8 mouse cellular contexts compared by ENCODE assay signal in genomic region chr17:25256140-25256754, GRCm38 (mm10). TPM values are rescaled to one million over a fixed set of nuclear protein-coding genes. Genes with fewer than 3 reads are reported as not detected.
DNase-seq lines count a peak whose midpoint lies in the region; ATAC-seq and TF ChIP-seq lines count a peak whose summit lies in the region.

TSS of gene Baiap3 (minus strand) at chr17:25256364.

- peak within 1 kb of the TSS; percentile 70 for H3K4me2 ChIP-seq in heart, embryonic 12.5 days
- H3K4me2 ChIP-seq in forebrain, embryonic 12.5 days, result peak within 1 kb of the TSS; percentile 61
- peak within 1 kb of the TSS; percentile 67 for H3K4me2 ChIP-seq in limb, embryonic 11.5 days (ENCODE audit: low read depth, severe bottlenecking)

- TF ChIP-seq POLR2A in ES-Bruce4 (IDR thresholded peaks at IDR 0.05; ENCODE audit: insufficient read depth, low read length), result no peak

- peaks cover 12% of the 10 kb centered on the region for H3K4me1 ChIP-seq in heart, embryonic 12.5 days (replicated peaks)
- H3K4me1 ChIP-seq in ES-Bruce4 (ENCODE audit: control insufficient read depth, insufficient read depth, low read length), result no peaks in the 10 kb centered on the region
- H3K4me1 ChIP-seq in forebrain, embryonic 12.5 days, result peaks cover 52% of the 10 kb centered on the region
- peaks cover 18% of the 10 kb centered on the region for H3K4me1 ChIP-seq in limb, embryonic 11.5 days (ENCODE audit: control insufficient read depth, insufficient read depth, low read length)

- TF ChIP-seq EP300 in ES-Bruce4 (IDR thresholded peaks at IDR 0.05; ENCODE audit: insufficient read depth, low read depth, low read length), result no peak

- TF ChIP-seq CTCF in ES-Bruce4 (IDR thresholded peaks at IDR 0.05; ENCODE audit: low read depth, low read length), result no peak

- no peak for DNase-seq in heart, postnatal 10 days
- DNase-seq in limb, embryonic 11.5 days (ENCODE audit: low spot score), result peak; percentile 68
- peak; percentile 54 for DNase-seq in neural tube, embryonic 10.5 days (ENCODE audit: extremely low spot score, low spot score)
- no peak for DNase-seq in gastrocnemius, adult 18-20 months (ENCODE audit: low spot score)
- DNase-seq in gastrocnemius, postnatal 4 days (ENCODE audit: low spot score in 2 of 2), result no peak

- H3K9ac ChIP-seq in heart, embryonic 12.5 days, result peak within 1 kb of the TSS; percentile 49
- peak within 1 kb of the TSS; percentile 31; the same call in 1 of the 2 replicates for H3K9ac ChIP-seq in ES-Bruce4 (ENCODE audit: low read depth, poor library complexity, severe bottlenecking)
- peak within 1 kb of the TSS; percentile 29 for H3K9ac ChIP-seq in forebrain, embryonic 12.5 days
- peak within 1 kb of the TSS; percentile 41 for H3K9ac ChIP-seq in limb, embryonic 11.5 days (ENCODE audit: low read length)

- peaks cover 23% of the 10 kb centered on the region for H3K36me3 ChIP-seq in heart, embryonic 12.5 days
- no peaks in the 10 kb centered on the region for H3K36me3 ChIP-seq in ES-Bruce4 (ENCODE audit: control insufficient read depth, insufficient read depth, low read length, poor library complexity, severe bottlenecking)
- H3K36me3 ChIP-seq in forebrain, embryonic 12.5 days (replicated peaks), result peaks cover 23% of the 10 kb centered on the region
- H3K36me3 ChIP-seq in limb, embryonic 11.5 days (ENCODE audit: control insufficient read depth, insufficient read depth, low read length), result no peaks in the 10 kb centered on the region

- intact Hi-C loops in heart, postnatal 10 days (cut with DNase I), result no loop called here

- peak within 1 kb of the TSS; percentile 41 for H3K4me3 ChIP-seq in heart, embryonic 12.5 days
- H3K4me3 ChIP-seq in ES-Bruce4 (ENCODE audit: low read depth, low read length), result peak within 1 kb of the TSS; percentile 54
- peak within 1 kb of the TSS; percentile 35 for H3K4me3 ChIP-seq in forebrain, embryonic 12.5 days (replicated peaks)
- peak within 1 kb of the TSS; percentile 31 for H3K4me3 ChIP-seq in limb, embryonic 11.5 days (ENCODE audit: low read depth, low read length)

- 3% methylated on average over 28 of the region's 35 CpGs for WGBS in heart, embryonic 12.5 days
- WGBS in forebrain, embryonic 12.5 days, result 3% methylated on average over 34 of the region's 35 CpGs
- 5% methylated on average over 35 of the region's 35 CpGs for WGBS in limb, embryonic 11.5 days

- H3K27ac ChIP-seq in heart, embryonic 12.5 days (ENCODE audit: poor library complexity, severe bottlenecking), result no peak within 1 kb of the TSS
- no peak within 1 kb of the TSS for H3K27ac ChIP-seq in ES-Bruce4 (ENCODE audit: insufficient read depth, low read length)
- H3K27ac ChIP-seq in forebrain, embryonic 12.5 days, result no peak within 1 kb of the TSS
- no peak within 1 kb of the TSS for H3K27ac ChIP-seq in limb, embryonic 11.5 days (replicated peaks; ENCODE audit: low read depth, low read length)

- peak; percentile 52; the same call in 1 of the 2 replicates for ATAC-seq in heart, embryonic 12.5 days (ENCODE audit: insufficient number of reproducible peaks, low FRiP score)
- peak; percentile 53 for ATAC-seq in forebrain, embryonic 12.5 days (ENCODE audit: low FRiP score)
- peak; percentile 49; the same call in 1 of the 2 replicates for ATAC-seq in limb, embryonic 11.5 days (ENCODE audit: insufficient number of reproducible peaks, low FRiP score, low TSS enrichment, low read depth)

- H3K27me3 ChIP-seq in heart, embryonic 12.5 days (replicated peaks), result peaks cover 61% of the 10 kb centered on the region
- no peaks in the 10 kb centered on the region for H3K27me3 ChIP-seq in ES-Bruce4 (ENCODE audit: control insufficient read depth, insufficient read depth, low read length, poor library complexity, severe bottlenecking)
- H3K27me3 ChIP-seq in forebrain, embryonic 12.5 days, result peaks cover 44% of the 10 kb centered on the region
- peaks cover 30% of the 10 kb centered on the region for H3K27me3 ChIP-seq in limb, embryonic 11.5 days (ENCODE audit: control insufficient read depth, insufficient read depth, low read length)

- no peaks in the 10 kb centered on the region for H3K9me3 ChIP-seq in heart, embryonic 12.5 days (replicated peaks)
- H3K9me3 ChIP-seq in ES-Bruce4 (replicated peaks; ENCODE audit: control insufficient read depth, insufficient read depth, low read length, poor library complexity, severe bottlenecking), result no peaks in the 10 kb centered on the region
- H3K9me3 ChIP-seq in forebrain, embryonic 12.5 days, result no peaks in the 10 kb centered on the region
- H3K9me3 ChIP-seq in limb, embryonic 11.5 days (ENCODE audit: control insufficient read depth, low read length), result no peaks in the 10 kb centered on the region

RNA-seq across cellular contexts. Expression of gene Baiap3, which starts in this region (rescaled TPM):
- 0.18 and 0.42 TPM in 2 replicates for polyA plus RNA-seq in heart, embryonic 12.5 days (2016; fragmentation: Nextera tagmentation; extraction: Ambion mirVana)
- total RNA-seq in heart, postnatal 10 days (2021), result under 1 TPM; 0.27 to 0.34 TPM
- 1.3 and 1.6 TPM in 2 replicates for polyA plus RNA-seq in ES-Bruce4 (2011; ENCODE audit: insufficient read depth, insufficient read length, low read depth, missing spikeins)
- 2.9 and 3.8 TPM in 2 replicates for polyA plus RNA-seq in forebrain, embryonic 12.5 days (2016; fragmentation: Nextera tagmentation; extraction: Ambion mirVana)
- polyA plus RNA-seq in limb, embryonic 11.5 days (2014; fragmentation: Nextera tagmentation; extraction: Ambion mirVana), result 0.71 and 0.88 TPM in 2 replicates
- total RNA-seq in gastrocnemius, adult 18-20 months (2021), result under 1 TPM; 0.14 to 0.21 TPM
- under 1 TPM in 1 of 2 experiments, not detected in 1; 0.54 TPM for total RNA-seq in gastrocnemius, postnatal 4 days (2021)

Comparison
In these comparisons a context has a peak if more than half of its experiments do, and no peak if none do; other contexts are left out.
1. Peak in ATAC-seq, H3K4me3 ChIP-seq, H3K9ac ChIP-seq and H3K4me2 ChIP-seq in heart, embryonic 12.5 days; RNA of the gene not detected or under 1 TPM.
2. Peak in DNase-seq, ATAC-seq, H3K4me3 ChIP-seq, H3K9ac ChIP-seq and H3K4me2 ChIP-seq in limb, embryonic 11.5 days; RNA of the gene not detected or under 1 TPM.